Mouse (Mus musculus) embryo, embryonic 11.5 days (tissue): ENCODE data around the gene Cdc34b.

Experiments used
- DNase-seq: peaks from one replicate; pipeline ENCODE4 v3.0.0-alpha.2; 2012; ENCODE audit warnings: low read depth, low spot score

Cdc34b gene

DNA sequence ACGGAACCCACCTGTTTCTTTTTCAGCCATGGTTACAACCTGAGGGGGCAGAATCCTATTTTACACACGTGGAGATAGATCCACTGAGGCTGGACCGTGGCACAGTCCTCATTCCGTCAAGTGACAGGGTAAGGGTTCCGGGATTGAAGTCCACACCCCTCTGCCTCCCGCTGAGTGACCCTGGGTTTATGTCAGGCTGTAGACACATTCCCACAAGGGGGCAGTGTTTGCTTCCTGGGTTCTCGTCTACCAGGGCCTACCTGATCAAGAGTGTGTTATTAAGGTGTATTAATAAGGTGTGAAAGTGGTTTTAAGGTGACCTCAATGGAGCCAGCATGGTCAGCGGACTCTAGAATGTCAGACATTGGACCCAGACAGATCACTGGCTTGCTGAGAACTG is 8.8 kb upstream of the Cdc34b start:
- DNase-seq, result no peak

DNA sequence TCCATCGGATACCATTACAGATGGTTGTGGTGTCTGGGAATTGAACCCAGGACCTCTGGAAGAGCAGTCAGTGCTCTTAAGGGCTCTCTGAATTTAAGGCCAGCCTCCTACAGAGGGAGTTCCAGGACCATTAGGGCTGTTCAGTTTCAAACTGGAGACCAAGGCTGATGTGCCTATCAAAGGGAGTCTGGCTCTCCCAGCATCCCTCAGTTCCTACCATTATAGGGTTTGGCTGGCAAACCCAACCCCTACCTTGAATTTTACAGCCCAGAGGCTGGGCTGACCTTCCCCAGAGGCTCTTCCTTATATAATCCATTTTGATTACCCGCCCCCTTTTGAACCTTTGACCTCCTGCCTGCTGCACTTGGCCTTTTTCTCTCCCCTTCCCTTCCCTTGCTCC is 5.8 kb upstream of the Cdc34b start:
- DNase-seq, result no peak

DNA sequence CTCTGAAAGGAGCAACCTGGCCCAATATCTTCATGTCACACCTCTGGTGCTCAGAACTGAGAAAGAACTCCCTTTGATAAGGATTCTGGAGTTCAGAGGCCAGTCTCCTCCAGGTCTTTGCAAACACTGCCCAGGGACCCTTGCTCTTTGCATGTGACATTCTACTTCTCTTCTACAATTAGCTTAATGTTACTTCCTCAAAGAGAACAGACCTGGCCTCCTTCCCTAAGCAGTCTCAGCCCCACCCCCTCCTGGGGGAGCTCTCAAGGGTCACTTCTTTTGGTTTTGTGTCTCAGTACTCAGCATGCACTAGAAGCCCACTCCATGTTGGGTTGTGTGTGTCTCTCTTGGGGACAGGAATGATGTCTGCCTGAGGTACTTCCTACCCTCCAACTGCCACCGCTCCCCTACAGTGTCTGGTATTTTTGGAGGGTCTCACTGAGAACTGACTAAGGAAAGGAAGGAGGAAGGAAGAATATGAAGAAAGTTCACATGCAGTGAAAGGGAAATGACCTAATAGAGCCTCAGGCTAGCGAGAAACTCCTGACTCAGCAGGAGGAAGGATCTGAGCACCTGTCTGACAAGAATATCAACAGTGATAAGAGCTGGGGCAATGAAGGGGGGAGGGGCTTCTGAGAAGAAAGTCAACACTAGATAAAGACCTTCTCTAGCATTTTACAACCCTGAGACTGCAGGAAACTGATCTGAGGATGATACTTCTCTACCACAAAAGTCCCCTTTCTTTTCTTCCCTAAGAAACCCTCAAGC is 11.5 kb downstream of the Cdc34b start:
- no peak for DNase-seq

DNA sequence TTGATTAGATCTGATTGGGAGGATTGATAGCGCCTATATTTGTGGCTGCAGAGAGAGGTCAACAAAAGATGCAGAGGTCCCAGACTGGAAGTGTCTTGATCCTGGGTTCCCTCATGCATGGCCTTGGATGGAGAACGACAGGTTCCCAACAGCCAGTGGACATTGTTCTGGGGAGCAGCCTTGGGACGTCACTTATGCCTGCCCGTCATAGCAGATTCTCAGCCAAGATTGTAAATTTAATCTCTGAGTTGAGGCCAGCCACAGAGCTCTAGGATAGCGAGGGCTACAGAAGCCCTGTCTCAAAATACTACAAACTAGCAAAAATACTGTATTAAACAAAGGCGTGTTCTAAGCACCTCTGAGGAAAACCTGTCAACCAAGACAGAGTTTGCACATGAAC is 18.3 kb downstream of the Cdc34b start:
- DNase-seq, result no peak

DNA sequence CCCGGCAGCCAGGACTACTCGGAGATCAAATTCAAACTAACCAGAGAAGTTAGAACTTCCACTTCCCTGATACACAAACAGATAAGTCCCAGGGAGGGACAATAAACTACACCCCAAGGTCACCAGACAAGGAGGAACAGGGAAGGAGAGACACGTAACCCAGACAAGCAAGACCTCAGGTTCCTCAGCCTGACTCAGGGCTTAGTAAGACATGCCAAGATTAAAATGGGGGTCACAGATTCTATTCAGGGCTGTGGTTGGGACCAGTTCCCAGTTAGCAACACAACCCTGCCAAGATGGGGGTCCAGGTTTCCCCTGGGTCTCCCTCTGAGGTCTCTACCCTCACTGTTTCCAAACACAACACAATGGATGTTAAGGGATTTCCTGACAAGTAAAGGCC is 18.8 kb downstream of the Cdc34b start:
- DNase-seq, result no peak

DNA sequence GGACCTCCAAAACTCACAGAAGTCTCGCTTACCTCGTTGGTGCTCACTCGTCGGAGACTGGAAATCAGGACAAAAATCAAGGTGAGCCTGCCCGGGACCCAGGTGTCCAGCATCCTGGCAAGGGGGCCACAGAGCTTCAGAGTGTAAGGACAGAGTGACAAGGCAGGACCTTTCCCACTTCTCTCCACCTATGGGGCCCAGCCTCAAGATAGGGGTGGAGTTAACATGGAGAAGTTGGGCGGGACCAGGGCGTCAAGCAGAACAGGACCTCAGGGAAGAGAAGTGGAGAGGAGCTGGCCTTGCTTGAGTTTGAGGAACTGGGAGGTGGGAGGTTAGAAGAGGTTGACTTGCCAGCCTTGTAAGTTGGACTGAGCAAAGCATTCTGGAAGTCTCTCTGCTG is 19.2 kb downstream of the Cdc34b start:
- no peak for DNase-seq

DNA sequence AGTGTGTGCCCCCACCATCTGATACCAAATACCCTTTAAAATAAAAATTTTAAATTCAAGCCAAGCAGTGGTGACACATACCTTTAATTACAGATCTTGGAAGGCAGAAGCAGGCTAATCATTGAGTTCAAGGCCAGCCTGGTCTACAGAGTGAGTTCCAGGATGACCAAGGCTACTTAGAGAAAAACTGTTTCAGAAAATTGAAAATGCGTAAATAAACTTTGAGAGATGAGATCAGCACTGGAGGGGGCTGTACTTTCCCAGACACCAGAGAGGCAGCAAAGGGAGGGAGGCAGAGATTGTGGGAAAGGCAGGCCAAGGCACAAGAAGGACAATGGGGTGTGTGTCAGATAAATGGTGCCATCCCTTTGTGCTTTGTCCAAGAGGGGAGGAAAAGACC is 20.7 kb downstream of the Cdc34b start:
- DNase-seq, result no peak

DNA sequence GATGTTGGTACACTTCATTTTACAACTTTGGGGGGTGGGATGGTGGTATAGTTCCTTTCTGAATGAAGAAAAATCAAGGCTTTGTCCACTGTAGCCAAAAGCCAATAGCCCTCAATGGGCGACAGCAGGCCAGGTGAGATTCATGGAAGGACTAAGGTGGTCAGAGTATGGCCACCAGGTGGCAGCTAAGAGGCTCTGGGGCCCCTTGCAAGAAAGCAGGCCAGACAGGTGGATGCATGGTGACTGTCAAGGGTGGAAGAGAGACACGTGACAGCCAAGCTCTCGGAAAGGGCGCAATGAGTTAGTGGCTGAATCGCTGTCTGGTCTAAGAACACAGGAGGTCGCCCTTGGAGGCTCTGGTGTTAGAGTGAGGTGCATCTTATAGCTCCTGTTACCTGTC is 21.2 kb downstream of the Cdc34b start:
- no peak for DNase-seq

DNA sequence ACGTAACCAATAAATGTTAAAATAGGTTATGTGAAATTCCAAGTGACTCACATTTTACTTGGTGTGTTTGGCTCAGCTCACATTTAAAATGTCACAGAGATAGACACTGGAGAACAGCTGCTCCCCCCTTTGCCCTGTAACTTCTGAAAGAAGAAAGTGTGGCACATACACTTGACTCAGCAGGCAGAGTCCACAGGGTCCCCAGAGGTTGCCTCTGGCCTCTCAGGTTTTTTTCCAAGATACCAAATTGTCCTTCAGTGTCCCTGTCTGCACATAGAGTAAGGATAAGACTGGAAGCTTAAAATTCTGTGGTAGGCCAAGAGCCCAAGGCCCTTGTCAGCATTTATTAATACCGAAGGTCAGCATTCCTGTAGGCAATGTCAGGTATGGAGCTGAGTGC is 25.7 kb downstream of the Cdc34b start:
- no peak for DNase-seq

DNA sequence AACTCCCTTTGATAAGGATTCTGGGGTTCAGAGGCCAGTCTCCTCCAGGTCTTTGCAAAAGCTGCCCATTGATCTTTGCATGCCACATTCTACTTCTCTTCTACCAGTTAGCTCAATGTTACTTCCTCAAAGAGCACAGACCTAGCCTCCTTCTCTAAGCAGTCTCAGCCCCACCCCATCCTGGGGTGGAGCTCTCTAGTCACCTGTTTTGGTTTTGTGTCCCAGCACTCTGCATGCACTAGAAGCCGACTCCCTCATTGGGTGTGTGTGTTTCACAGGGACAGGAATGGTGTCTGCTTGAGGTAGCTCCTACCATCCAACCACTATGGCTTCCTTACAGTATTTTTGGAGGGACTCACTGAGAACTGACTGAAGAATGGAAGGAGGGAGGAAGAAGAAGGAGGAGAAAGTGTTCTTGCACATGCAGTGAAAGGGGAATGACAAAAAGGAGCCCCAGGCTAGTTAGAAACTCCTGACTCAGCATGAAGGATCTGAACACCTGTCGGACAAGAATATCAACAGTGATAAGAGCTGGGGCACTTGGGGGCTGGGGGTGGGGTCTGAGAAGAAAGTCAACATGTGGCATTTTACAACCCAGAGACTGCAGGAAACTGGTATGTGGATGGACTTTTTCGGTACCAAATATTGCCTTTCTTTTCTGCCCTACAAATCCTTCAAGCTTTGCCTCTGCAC is 30.9 kb downstream of the Cdc34b start:
- DNase-seq, result no peak

DNA sequence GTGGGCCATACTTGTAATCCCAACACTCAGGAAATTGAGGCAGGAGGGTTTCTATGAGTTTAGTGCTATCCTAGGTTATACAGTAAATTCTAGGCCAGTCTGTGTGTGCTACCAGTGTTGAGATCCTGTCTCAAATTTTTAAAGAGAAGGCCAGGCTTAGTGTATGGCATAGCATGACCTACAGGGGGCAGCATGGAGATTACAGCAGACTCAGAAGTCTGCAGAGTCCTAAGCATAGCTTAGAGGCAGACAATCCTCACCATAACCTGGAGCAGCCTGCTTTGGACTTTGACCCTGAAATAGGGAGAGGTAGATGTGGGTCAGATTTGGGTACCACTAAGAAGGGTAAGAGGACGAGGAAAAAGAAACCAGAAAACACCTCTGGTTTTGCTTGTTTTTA is 32.3 kb downstream of the Cdc34b start:
- DNase-seq, result no peak

DNA sequence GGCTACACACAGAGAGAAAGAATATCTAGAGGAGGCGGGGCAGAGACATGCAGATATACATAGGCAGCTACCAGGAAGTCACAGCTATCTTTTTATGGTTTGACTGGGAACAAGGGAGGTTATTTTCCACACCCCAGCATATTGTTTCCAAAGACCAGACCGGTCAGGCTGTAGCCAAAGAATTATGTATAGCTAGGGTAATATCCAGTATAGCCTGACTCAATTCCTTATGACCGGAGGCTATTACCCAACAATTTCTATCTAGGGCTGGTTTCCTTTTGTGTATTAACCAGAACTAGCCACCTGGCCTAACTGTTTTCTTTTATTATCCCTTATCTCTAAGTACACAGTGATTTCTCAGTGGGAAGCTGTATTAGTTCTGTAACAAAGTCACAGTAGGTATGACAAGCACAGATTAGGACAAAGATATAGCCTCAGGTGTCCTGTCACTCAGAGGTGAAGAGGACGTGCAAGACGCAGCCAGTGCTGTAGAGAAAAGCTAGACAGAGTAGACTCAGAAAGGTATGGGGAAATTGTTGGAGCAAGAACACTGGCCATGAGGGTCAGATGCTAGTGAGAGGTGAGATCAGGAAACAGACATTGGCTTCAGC is 33.4 kb downstream of the Cdc34b start:
- DNase-seq, result no peak

DNA sequence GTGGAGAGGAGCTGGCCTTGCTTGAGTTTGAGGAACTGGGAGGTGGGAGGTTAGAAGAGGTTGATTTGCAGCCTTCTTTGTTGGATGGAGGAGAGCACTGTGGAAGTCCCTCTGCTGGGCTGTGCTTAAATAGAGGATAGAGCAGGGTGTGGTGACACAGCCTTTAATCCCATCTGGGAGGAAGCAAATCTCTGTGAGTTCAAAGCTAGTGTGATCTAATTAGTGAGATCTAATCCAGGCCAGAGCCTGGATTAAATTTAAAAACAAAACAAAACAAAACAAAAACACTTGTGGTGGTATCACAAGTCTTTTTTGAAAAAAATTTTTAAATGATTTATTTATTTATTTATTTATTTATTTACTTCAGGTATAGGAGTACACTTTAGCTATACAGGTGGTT is 41.0 kb downstream of the Cdc34b start, which contains the start of gene Tmem92:
TSS of gene Tmem92 (minus strand) at position 101 of the 400 bp plus-strand sequence.
- DNase-seq, result no peak

DNA sequence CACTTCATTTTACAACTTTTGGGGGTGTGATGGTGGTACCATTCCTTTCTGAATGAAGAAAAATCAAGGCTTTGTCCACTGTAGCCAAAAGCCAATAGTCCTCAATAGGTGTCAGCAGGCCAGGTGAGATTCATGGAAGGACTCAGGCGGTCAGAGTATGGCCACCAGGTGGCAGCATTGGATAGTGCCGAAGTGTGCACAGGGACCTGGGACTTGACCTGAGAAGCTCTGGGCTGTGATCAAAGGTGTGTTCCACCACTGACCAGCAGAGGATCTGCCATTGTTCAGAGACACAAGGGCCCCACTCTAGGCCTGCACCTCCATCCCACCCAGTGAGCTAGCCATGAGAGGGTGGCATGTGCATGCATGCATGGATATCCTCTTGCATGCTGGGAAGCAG is 43.7 kb downstream of the Cdc34b start:
- peak; percentile 17 for DNase-seq

DNA sequence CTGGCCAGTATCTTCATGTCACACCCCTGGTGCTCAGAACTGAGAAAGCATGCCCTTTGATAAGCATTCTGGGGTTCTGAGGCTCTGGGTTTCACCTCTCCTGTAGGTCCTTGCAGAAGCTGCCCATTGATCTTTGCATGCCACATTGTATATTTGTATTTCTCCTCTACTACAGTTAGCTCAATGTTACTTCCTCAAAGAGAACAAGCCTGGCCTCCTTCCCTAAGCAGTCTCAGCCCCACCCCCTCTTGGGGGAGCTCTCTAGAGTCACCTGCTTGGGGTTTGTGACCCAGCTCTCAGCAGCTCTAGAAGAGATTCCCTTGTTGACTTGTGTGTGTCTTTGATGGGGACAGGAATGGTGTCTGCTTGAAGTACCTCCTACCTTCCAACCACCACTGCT is 50.1 kb downstream of the Cdc34b start:
- DNase-seq, result no peak
